Mouse (Mus musculus): ENCODE data around the gene Btn1a1.

GRCm38 (mm10) chr13:23430734-23431133 is 35.0 kb downstream of the Btn1a1 start:
- TF ChIP-seq HCFC1 (IDR thresholded peaks at IDR 0.05; ENCODE audit: borderline replicate concordance, insufficient read depth, low read length): no peak
- no peak for TF ChIP-seq ZNF384 (IDR thresholded peaks at IDR 0.05; ENCODE audit: low read depth, low read length)
- TF ChIP-seq ZC3H11A (IDR thresholded peaks at IDR 0.05; ENCODE audit: borderline replicate concordance, low read depth, low read length): no peak
- no peak for TF ChIP-seq MAFK (IDR thresholded peaks at IDR 0.05; ENCODE audit: insufficient read depth, low read depth, low read length)
- TF ChIP-seq CHD2 (IDR thresholded peaks at IDR 0.05; ENCODE audit: low read depth, low read length): no peak
